Mouse (Mus musculus) gastrocnemius, postnatal 14 days (tissue): ENCODE data around the gene Clstn2. TPM values are rescaled to one million over a fixed set of nuclear protein-coding genes. Genes with fewer than 3 reads are reported as not detected.

Source experiments
- DNase-seq: peaks from one replicate; pipeline ENCODE4 v3.0.0; 2021; ENCODE audit warnings: mixed read lengths
- intact Hi-C: fragments of 180-260 bp; cut with DNase I; formaldehyde crosslinking; loops from one replicate; pipeline ENCODE4 v1.15.1; 2025; ENCODE audit warnings: low total_unique reads
- total RNA-seq, 2 experiments: library from RNA; stranded (reverse); gene quantifications; 2 replicates each; pipeline ENCODE4 v1.2.3; 2021

The Clstn2 gene
- total RNA-seq, 2 experiments from 2014 or later: 2.6 to 2.7 TPM

DNA sequence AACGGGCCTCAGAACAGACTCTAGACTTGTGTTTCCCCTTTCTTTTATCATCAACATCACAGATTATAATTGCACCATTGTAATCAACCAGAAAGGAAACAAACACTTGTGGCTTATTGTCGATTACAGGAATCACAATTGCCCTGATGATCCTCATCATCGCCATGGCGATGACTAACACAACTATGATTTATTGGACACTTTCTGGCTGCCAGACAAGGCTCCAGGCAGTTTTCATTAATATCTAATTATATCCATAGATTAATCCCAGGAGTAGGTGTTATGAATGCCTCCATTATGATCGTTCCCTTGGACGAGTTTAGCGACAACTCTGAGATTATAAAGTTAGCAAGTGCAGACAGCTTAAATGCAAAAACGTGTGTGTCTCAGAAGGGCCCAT is 239.3 kb downstream of the Clstn2 start:
- no peak for DNase-seq
- intact Hi-C loops: no loop called here

DNA sequence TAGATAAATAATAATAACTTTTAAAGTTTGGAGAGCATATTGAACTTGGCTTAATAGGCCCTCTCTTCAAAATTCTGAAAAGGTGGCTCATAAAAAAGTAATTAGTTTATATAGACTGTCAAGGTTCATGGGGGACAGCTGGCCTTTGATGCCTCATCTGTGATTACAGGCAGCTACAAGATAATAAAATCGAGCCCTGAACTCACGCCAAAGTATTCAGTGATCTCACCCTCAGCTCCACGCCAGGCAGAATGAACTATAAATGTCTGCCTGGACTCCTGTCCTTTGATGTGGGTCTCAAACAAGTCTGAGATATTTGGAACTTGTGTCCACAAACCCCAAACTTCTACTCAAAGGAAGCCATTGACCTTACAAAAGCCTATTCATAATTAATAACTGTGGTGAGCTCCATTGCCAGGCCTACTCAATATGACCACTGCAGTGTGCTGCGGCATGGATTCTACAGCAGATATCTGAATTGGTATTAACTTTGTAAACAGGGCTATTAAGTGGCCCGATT is 244.8 kb downstream of the Clstn2 start:
- DNase-seq: no peak
- intact Hi-C loops: no loop called here

DNA sequence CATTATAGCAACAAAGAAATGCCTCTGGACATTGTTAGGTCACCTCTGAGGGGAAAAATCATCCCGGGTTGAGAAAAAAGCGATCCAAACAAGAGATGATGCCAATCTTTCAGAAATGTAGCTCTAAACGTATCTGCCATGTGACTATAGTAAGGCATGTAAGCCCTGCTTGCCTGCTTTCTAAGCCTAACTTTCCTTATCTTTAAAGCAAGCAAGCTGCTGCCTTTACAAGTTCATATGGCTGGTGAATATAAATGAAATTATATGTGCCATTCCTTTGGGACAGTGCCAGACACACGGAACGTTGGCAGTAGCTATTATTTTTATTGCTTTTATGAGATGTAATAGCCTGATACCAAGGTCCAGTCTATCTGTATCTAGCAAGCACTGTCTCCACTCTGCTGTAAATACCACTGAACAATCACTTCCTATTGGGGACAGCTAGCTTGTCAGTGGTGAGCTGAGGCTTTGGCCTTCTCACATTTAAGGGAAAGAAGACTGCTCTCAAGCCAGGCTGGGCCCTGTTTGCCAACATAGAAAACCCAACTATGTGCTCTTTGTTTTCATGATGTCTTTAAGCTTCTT is 252.9 kb downstream of the Clstn2 start:
- intact Hi-C loops: no loop called here
- no peak for DNase-seq

DNA sequence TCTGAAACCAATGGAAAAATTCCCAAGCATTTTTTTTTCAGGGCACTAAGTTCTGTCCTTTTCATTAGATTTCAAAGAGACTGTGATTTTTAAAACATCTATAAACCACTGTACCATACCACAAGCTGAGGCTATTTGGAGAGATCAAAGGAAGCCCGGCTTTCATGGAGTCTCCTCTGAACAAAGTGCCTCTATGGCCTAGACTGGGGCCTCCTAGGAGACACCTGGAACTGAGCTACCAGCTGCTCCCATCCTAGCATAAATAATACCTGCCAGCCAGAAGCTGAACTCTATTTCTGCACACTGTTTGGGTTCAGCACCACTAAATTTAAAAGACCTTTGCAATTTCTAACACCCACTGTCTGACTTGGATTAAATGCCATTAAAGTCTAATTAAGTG is 257.2 kb downstream of the Clstn2 start:
- intact Hi-C loops: no loop called here
- no peak for DNase-seq

DNA sequence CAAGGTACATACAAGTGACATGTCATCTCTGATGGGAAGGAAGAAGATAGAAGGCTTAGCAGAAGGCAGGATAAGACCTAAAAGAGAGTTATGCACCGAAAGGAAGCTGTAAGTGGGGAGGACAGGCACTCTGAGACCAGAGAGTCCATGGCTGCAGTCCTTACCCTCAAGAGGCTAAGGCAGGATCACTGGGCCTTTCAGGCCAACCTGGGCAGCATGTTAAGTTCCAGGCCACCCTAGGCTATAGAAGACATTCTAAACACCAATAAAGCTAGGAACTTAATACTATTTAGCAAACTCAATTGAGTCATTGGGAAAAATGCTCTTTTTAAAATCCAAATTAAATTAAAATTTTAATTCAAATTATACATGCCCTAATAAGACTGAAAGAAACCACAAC is 258.0 kb downstream of the Clstn2 start:
- intact Hi-C loops: no loop called here
- no peak for DNase-seq

DNA sequence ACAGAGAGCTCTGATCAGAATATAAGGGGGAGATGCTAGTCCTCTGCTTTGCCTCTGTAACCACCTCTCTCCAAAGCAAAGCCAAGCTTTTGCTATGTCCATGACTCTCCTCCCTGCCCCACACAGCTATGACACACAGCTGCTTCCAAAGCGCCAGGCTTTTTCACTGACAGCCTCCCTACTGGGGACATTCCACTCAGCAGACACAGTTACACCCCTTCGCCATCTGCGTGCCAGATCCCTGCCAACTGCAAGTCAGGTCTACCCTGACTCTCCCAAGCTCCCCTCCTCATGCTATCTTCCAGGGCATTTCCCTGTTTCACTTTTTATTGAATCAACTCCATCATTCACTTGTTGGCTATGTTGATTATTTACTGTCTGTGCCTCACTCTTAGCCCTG is 259.1 kb downstream of the Clstn2 start:
- intact Hi-C loops: no loop called here

DNA sequence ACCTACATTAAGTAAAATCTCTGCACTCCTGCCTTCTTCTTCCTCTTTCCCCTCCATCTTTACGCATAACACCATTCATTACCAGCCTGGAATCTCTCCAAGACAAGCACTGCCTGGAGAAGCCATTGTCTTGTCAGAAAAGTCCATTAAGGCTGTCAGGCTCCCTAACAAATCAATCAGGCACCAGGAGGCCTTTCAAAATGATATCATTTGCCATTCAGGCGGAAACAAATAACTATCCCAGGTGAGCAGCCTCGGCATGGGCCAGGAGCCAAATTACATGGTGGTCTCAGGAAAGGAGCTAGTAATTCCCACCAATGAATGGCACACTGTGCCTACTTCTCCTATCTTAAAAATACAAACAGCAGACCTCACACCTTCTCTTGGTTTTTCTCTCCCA is 260.6 kb downstream of the Clstn2 start:
- intact Hi-C loops: no loop called here
- DNase-seq: no peak

More for the DNA sequence above, 259.1 kb downstream of the Clstn2 start:
- no peak for DNase-seq

DNA sequence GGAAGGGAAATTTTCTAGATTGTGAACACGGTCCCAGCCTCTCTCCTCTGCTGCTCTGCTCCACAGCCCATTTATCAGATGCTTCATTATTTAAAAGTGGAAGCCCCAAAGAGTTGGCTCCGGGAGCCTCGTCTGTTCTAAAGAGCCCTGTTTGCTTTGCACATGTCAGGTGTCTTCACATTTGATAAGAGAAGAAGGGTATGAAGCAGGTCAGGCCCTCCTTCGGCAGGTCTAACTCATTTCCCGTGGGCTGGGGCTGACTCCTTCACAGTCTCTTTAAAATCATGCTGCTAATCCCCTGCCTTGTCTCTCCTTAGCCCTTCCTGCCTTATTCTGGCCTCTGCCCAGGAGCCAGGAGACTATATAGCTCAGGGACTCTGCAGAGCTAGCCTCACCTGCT is 263.6 kb downstream of the Clstn2 start:
- intact Hi-C loops: no loop called here
- DNase-seq: no peak

DNA sequence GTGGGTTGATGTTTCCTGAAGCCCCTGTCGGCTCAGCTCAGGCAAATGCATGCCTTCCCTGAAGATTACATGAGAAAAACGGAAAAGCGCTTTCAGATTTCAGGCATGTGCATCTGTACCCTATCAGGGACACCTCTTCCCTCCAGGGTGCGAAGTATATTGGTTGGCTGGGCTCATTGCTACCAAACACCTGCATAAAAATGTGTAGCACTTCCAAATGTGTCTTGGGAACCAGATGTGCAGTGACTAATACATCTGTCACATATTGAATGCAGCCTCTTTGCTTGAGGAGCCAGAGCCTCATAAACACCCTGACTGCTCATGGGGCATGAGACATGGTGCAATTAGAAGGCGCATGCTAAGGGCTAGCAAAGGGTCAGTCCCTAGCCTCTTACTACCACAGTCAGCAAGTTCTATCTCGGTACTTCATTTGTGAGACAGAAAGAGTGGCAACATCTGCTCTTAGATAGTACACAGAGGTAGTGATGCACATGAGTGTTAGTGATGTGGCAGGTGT is 267.7 kb downstream of the Clstn2 start:
- intact Hi-C loops: no loop called here
- DNase-seq: no peak

DNA sequence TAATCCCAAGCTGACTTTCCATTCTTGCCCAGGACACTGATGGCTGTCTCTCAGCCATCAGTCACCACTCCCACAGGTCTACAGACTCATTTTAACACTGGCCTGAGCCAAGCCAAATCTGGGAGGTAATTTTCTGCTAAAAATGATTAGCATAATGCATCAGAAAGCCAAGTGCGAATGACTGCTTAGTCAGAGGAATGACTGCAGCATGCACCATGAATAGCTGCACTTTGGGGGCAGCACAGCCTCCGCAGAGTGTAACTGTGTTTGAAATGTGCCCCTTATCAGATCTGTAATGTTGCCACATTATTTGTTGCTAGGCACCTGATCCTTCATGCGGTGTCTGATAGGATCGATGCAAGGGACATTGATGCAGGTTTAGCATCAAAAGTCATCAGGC is 269.9 kb downstream of the Clstn2 start:
- intact Hi-C loops: no loop called here
- DNase-seq: no peak

DNA sequence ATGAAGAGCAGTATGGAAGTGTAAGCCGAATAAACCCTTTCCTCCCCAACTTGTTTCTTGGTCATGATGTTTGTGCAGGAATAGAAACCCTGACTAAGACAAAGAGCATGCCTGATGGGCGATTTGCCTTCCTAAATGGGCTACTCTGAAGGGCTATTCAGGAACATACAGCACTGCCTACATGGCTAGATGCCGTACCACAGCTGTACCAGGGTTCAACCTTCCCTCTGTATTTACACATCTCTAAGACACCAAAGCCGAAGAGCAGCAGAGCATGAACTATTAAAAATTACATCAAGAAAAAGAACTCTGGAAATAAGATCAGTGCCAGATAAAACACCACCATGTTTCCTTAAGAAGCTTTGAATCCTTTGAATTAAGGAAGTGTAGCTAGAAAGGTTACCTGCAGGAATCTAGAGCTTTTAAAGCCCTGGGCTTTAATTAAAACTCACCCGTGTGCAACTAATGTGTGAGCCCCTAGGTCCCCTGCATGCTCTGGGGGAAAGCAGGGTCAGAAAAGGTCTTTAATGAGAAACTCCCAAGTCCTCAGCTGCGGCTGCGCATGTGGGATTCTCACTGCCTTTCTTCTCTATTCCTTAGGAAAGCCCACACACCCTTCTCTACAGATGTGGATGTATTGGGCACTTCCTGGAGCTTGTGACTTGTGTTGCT is 277.2 kb downstream of the Clstn2 start:
- intact Hi-C loops: no loop called here
- DNase-seq: no peak

DNA sequence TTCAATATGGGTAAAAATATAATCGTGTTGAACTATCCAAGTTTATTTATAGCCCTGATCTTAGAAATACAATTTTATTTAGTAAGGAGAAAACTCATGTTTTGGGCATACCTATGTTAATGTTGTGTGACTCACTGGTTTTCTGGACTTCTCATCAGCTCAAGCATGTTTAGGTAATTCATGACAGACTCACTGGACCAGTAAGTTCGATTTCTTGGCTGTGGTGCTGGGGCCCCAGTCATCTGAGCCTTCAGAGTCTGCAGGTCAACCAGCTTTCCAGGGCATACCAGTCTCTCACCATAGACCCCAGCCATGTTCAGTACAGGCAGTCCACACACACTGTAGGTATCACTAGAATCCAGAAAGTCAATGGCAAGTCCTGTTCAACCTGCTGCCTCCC is 279.3 kb downstream of the Clstn2 start:
- no peak for DNase-seq
- intact Hi-C loops: no loop called here

DNA sequence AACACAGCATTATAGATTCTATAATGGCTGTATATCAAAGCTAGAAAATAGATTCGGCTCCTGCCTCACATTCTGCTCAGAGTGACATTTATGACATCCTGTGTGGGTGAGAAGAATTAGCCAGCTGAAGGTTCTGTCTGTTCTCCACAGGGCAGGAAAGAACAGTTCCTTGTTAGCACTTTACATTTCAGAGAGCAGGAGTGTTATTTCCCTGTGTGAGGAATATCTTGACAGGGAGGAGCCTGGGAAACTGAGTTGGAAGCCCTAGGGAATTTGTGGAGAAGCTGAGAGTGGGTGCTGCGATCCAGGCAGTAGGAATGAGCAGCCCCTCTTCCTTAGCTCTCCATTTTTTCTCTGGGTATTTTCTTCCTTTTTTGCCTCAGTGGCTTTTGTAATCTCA is 286.4 kb downstream of the Clstn2 start:
- intact Hi-C loops: no loop called here
- no peak for DNase-seq

DNA sequence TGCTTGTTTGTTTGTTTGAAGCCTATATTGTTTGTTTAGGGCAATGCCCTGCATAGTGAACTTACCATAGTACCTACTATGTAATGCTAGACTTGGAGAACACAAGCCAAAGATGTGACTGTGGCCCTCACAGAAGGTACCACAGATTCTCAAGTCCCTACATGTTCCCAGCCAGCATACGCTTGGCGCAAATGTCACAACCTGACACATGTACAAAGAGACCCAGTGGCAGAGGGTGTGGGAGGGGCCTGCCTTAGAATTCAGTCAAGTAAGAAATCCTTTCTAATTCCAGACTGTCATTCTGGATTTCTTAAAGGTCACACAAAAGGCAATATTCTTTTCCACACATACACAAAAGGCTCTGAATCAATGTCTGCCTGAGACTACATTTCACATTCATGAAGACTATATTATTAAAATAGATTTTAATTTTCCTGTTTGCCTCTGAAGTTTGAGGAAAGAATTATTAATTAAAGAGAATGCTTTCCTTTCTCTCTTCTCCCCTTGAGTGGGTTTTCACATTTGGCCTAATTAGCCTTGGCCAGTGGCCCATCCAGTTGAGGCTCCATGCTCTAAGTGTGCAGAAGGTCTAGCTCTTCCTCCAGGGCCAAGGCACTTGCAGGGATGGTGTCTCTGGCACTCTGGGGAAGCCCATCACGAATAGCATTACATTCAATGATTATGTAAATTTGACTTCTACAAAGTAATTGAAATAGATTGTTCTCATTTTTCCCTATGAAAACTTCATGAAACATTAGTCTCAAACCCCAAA is 305.1 kb downstream of the Clstn2 start:
- intact Hi-C loops: no loop called here
- DNase-seq: no peak

DNA sequence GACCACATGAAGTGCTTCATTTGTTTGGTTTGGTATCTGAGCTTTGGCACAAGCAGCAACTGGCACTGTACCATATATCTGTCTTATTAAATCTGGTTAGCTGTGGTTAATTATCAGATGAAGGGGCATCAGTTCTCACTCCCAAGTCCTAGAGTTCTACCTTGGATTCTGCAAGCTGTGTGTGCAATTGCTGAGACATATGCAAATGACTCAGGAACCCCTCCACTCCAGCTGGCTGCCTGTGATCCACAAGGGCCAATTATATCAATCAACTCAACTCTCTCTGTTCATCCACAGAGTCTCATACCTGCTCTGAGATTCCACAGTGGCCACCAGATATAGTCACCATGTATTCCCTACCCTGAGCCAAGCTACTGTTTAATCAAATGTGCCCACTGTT is 315.3 kb downstream of the Clstn2 start:
- DNase-seq: no peak

DNA sequence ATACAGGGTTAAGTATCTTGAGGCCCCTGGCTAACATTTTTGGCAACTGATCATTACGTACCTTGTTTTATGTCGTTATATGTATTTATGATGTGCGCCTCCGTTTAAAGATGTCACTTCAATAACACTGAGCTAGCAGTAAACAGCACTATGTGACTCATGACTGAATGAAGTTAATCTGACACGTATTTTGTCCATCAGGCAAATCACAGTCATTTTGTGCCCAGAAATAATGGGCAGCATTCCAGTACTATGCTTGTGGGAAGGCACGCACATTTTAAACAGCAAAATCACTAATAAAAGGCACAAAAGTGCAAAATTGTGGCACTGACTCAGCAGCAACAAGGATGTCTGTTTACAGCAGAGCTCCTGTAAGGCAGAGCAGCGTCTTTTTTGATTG is 316.0 kb downstream of the Clstn2 start:
- no peak for DNase-seq
- intact Hi-C loops: no loop called here

More for the DNA sequence above, 315.3 kb downstream of the Clstn2 start:
- intact Hi-C loops: no loop called here

DNA sequence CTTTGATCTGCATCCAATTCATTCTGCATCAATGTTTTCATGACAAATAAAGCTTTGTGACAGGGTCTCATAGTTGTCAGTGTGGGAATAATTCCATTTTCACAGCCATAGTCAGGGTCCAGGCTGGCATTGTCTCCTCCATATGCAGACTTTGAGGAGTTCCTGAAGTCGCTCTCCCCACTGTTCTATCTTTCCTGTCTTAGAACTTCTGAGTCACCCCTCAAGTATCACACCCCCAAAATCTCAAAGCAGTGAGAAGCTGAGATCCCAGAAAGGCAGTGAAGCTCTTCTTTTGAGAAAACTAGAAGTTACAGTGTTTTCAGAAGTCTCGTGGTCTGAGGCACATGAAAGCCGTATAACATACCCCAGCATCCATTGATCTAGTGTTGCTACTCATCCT is 320.1 kb downstream of the Clstn2 start:
- intact Hi-C loops: no loop called here
- DNase-seq: no peak

DNA sequence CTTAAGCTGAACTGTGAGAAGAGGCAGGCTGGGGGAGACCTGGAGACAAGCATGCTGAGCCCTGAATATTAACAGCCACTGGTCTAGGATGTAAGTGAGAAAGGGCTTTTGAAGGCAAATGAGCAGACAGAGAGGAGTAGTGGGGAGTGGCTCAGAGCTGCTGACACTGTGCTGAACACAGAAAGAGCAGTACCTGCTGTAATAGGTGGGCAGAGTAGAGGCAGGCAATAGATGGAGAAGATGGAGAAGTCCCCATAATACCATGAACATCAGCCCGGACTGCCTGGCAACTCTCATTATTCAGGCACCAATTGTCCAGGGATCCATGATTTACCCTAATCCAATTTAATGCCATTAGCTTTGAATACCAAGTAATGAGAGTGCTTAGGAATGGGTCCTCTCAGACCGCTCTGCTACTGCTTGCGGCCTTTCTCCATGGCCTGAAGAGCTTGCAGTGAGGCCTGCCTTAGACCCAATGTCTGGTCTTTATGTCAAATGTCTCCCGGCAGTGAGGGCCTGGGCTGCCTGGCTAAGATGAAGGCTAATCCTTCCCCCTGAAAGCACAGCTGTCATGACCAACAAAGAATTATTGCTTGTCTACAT is 329.0 kb downstream of the Clstn2 start:
- intact Hi-C loops: no loop called here
- DNase-seq: no peak

DNA sequence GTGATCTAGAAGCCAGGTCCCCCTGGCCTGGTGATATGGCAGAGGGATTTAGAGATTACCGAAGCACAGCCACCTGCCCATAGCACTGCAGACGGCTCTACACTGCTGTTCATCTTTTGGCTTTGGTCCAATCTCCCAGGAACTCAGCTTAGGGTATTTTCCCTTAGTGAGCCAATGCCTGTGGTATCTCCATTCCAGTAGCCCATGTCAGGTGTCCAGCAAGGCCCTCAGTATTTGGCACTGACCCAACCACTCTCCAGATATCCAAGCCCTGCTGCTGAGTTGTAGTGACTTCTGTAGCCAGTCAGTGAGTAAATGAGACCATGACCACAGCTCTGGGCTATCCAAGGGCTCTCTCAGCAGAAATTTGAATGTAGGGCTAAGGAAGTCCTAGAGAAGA is 330.0 kb downstream of the Clstn2 start:
- intact Hi-C loops: no loop called here
- no peak for DNase-seq

DNA sequence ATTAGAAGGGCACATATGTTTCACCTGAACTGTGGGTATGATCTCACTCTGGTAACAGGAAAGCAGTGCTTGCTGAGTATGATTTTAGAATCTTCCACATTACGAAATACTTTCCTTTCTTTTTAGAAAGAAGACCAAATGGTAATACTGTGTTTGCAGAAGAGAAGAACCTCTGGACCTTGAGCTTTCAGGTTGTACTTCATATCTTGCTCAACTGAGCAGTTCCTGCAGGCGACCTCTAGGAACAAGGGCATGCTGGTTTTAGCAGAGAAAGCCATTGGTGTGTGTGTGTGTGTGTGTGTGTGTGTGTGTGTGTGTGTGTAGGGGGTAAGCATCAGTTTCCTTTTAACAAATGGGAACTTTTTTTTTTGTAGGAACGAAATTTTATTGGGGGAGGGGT is 333.0 kb downstream of the Clstn2 start:
- no peak for DNase-seq
- intact Hi-C loops: no loop called here
